Mouse (Mus musculus): ENCODE results near the gene Eif2ak4. TPM values are rescaled to one million over a fixed set of nuclear protein-coding genes. Genes with fewer than 3 reads are reported as not detected.
A peak's percentile ranks its signal among the peaks of the same experiment; 100 is the strongest.

Eif2ak4 gene
- polyA plus RNA-seq, 1 experiment from 2014 or later = 10.0 TPM

- H3K4me3 ChIP-seq = no peak overlapping the region
- H3K9me3 ChIP-seq = no peaks in the 10 kb centered on the region
- no peak overlapping the region for H3K27ac ChIP-seq
- DNase-seq (ENCODE audit: low spot score) = no peak
- peaks cover 13% of the 10 kb centered on the region for H3K4me1 ChIP-seq
- no peaks in the 10 kb centered on the region for H3K36me3 ChIP-seq
- H3K27me3 ChIP-seq (ENCODE audit: insufficient read depth, poor library complexity, severe bottlenecking) = no peaks in the 10 kb centered on the region
- 79% methylated on average over 7 of the region's 7 CpGs for WGBS
Measured at GRCm38 (mm10) chr2:118507126-118507525, 118.7 kb downstream of the Eif2ak4 start.

- H3K4me3 ChIP-seq = peak overlapping the region; percentile 25; the same call in 1 of the 2 replicates
- 62% methylated on average over 8 of the region's 8 CpGs for WGBS
- peaks cover 17% of the 10 kb centered on the region for H3K4me1 ChIP-seq
- no peaks in the 10 kb centered on the region for H3K9me3 ChIP-seq
- H3K36me3 ChIP-seq = no peaks in the 10 kb centered on the region
- H3K27ac ChIP-seq = peak overlapping the region; percentile 85
- DNase-seq (ENCODE audit: low spot score) = no peak
- no peaks in the 10 kb centered on the region for H3K27me3 ChIP-seq (ENCODE audit: insufficient read depth, poor library complexity, severe bottlenecking)
Measured at GRCm38 (mm10) chr2:118509688-118510446, 121.4 kb downstream of the Eif2ak4 start.

- H3K27me3 ChIP-seq (ENCODE audit: insufficient read depth, poor library complexity, severe bottlenecking) = no peaks in the 10 kb centered on the region
- H3K4me3 ChIP-seq = peak overlapping the region; percentile 25; the same call in 1 of the 2 replicates
- no peak for DNase-seq (ENCODE audit: low spot score)
- no peaks in the 10 kb centered on the region for H3K9me3 ChIP-seq
- WGBS = 44% methylated on average over 29 of the region's 29 CpGs
- H3K27ac ChIP-seq = peak overlapping the region; percentile 85
- no peaks in the 10 kb centered on the region for H3K36me3 ChIP-seq
- peaks cover 21% of the 10 kb centered on the region for H3K4me1 ChIP-seq
Measured at GRCm38 (mm10) chr2:118510447-118511310, 122.3 kb downstream of the Eif2ak4 start.

- WGBS = 51% methylated on average over 11 of the region's 11 CpGs
- DNase-seq (ENCODE audit: low spot score) = no peak
- no peaks in the 10 kb centered on the region for H3K9me3 ChIP-seq
Measured at GRCm38 (mm10) chr2:118511779-118512417, 123.5 kb downstream of the Eif2ak4 start.

GRCm38 (mm10) chr2:118512418-118513377 lies 124.3 kb downstream of the Eif2ak4 start:
- H3K27ac ChIP-seq = peak overlapping the region; percentile 47; the same call in 1 of the 2 replicates
- no peak overlapping the region for H3K4me3 ChIP-seq
- H3K9me3 ChIP-seq = no peaks in the 10 kb centered on the region
- 75% methylated on average over 16 of the region's 16 CpGs for WGBS
- no peaks in the 10 kb centered on the region for H3K36me3 ChIP-seq
- no peaks in the 10 kb centered on the region for H3K27me3 ChIP-seq (ENCODE audit: insufficient read depth, poor library complexity, severe bottlenecking)
- no peak for DNase-seq (ENCODE audit: low spot score)
- peaks cover 21% of the 10 kb centered on the region for H3K4me1 ChIP-seq

More at GRCm38 (mm10) chr2:118511779-118512417, 123.5 kb downstream of the Eif2ak4 start:
- no peak overlapping the region for H3K4me3 ChIP-seq
- H3K27me3 ChIP-seq (ENCODE audit: insufficient read depth, poor library complexity, severe bottlenecking) = no peaks in the 10 kb centered on the region
- peaks cover 21% of the 10 kb centered on the region for H3K4me1 ChIP-seq
- no peaks in the 10 kb centered on the region for H3K36me3 ChIP-seq
- peak overlapping the region; percentile 47; the same call in 1 of the 2 replicates for H3K27ac ChIP-seq

GRCm38 (mm10) chr2:118520042-118520933 lies 131.9 kb downstream of the Eif2ak4 start:
- Histone ChIP-seq H3K27ac (peak overlapping the region; percentile 79), H3K36me3 (no peaks in the 10 kb centered on the region), H3K4me3 (no peak overlapping the region), H3K4me1 (peaks cover 38% of the 10 kb centered on the region), H3K9me3 (no peaks in the 10 kb centered on the region), H3K27me3 (ENCODE audit: insufficient read depth, poor library complexity, severe bottlenecking) (no peaks in the 10 kb centered on the region)
- DNase-seq (ENCODE audit: low spot score) = peak; percentile 80
- WGBS = 37% methylated on average over 9 of the region's 9 CpGs

- no peaks in the 10 kb centered on the region for H3K9me3 ChIP-seq
- no peaks in the 10 kb centered on the region for H3K36me3 ChIP-seq
- no peaks in the 10 kb centered on the region for H3K27me3 ChIP-seq (ENCODE audit: insufficient read depth, poor library complexity, severe bottlenecking)
- 6% methylated on average over 2 of the region's 2 CpGs for WGBS
- no peak overlapping the region for H3K4me3 ChIP-seq
- DNase-seq (ENCODE audit: low spot score) = no peak
- H3K4me1 ChIP-seq = peaks cover 38% of the 10 kb centered on the region
- peak overlapping the region; percentile 79 for H3K27ac ChIP-seq
Measured at GRCm38 (mm10) chr2:118522265-118522664, 133.8 kb downstream of the Eif2ak4 start.

- Histone ChIP-seq H3K4me3 (no peak overlapping the region), H3K36me3 (no peaks in the 10 kb centered on the region), H3K27ac (peak overlapping the region; percentile 79; the same call in 1 of the 2 replicates), H3K9me3 (no peaks in the 10 kb centered on the region), H3K4me1 (peaks cover 41% of the 10 kb centered on the region), H3K27me3 (ENCODE audit: insufficient read depth, poor library complexity, severe bottlenecking) (no peaks in the 10 kb centered on the region)
- 54% methylated on average over 5 of the region's 5 CpGs for WGBS
- DNase-seq (ENCODE audit: low spot score) = no peak
Measured at GRCm38 (mm10) chr2:118523163-118523730, 134.8 kb downstream of the Eif2ak4 start.

- WGBS = 80% methylated on average over 3 of the region's 3 CpGs
- Histone ChIP-seq H3K4me1 (peaks cover 50% of the 10 kb centered on the region), H3K36me3 (no peaks in the 10 kb centered on the region), H3K4me3 (no peak overlapping the region), H3K27me3 (ENCODE audit: insufficient read depth, poor library complexity, severe bottlenecking) (no peaks in the 10 kb centered on the region), H3K9me3 (no peaks in the 10 kb centered on the region), H3K27ac (0 out of 2 replicates have a peak overlapping the region, but pooled peaks have one; percentile 17)
- DNase-seq (ENCODE audit: low spot score) = peak; percentile 64
Measured at GRCm38 (mm10) chr2:118524811-118525210, 136.4 kb downstream of the Eif2ak4 start.
